Mouse (Mus musculus) cerebellum, adult 2 months (tissue): Measurements from ENCODE around the gene Hspbp1.

Source experiments
- CTCF ChIP-seq: fragments of 200-500 bp; IDR thresholded peaks from 2 replicates; pipeline ENCODE4 v1.5.1; 2011; ENCODE audit warnings: low read depth, mild to moderate bottlenecking, control low read depth, low read length, moderate library complexity, borderline replicate concordance; ENCODE audit not compliant: insufficient read depth
- POLR2A ChIP-seq: fragments of 200-500 bp; IDR thresholded peaks from 2 replicates; pipeline ENCODE4 v1.6.1; 2011; ENCODE audit warnings: low read length, control low read depth, borderline replicate concordance; ENCODE audit not compliant: insufficient read depth

- TF ChIP-seq POLR2A (no peak), CTCF (no peak)
Observed at GRCm38 (mm10) chr7:4702334-4702733, 17.5 kb upstream of the Hspbp1 start.
